Comparison of ENCODE assay signal across 17 mouse cellular contexts in genomic region chr6:85353706-85354105, GRCm38 (mm10). TPM values are rescaled to one million over a fixed set of nuclear protein-coding genes. Genes with fewer than 3 reads are reported as not detected.
DNase-seq lines count a peak whose midpoint lies in the region; ATAC-seq and TF ChIP-seq lines count a peak whose summit lies in the region.
"Had no signal": no experiment of that assay in that cellular context is flagged by ENCODE, and none has a peak within 500 bp of the region (broad histone marks: within the 10 kb centered on the region; RNA-seq: fewer than 3 reads in every experiment).

No protein-coding gene starts in this region.

- intact Hi-C loops in heart, postnatal 10 days (cut with DNase I) = no loop called here

- no peak overlapping the region for H3K4me2 ChIP-seq in heart, postnatal 0 days (ENCODE audit: low read depth, low read length)
- no peak overlapping the region for H3K4me2 ChIP-seq in liver, embryonic 14.5 days (ENCODE audit: low read depth)
- no peak overlapping the region for H3K4me2 ChIP-seq in liver, embryonic 12.5 days
- H3K4me2 ChIP-seq: liver, embryonic 11.5 days; midbrain, embryonic 11.5 days had no signal

- no peaks in the 10 kb centered on the region for H3K27me3 ChIP-seq in heart, postnatal 0 days (ENCODE audit: control insufficient read depth, insufficient read depth, low read length)
- no peaks in the 10 kb centered on the region for H3K27me3 ChIP-seq in liver, embryonic 14.5 days (ENCODE audit: control insufficient read depth, insufficient read depth, low read length)
- peaks cover 4% of the 10 kb centered on the region; the same call in 1 of the 2 replicates for H3K27me3 ChIP-seq in liver, embryonic 12.5 days (replicated peaks)
- H3K27me3 ChIP-seq in E14TG2a.4 (ENCODE audit: insufficient read depth, low read length) = no peaks in the 10 kb centered on the region
- H3K27me3 ChIP-seq in MEL (ENCODE audit: control insufficient read depth in 1 of 2, insufficient read depth in 2 of 2, low read length in 2 of 2) = no peaks in the 10 kb centered on the region

- no peak for DNase-seq in heart, postnatal 0 days (ENCODE audit: low spot score)
- DNase-seq in heart, postnatal 10 days = no peak
- DNase-seq in liver, embryonic 14.5 days (ENCODE audit: low read depth in 3 of 3, low spot score in 3 of 3) = no peak
- DNase-seq in MEL (ENCODE audit: low read depth, low spot score) = peak; percentile 38
- DNase-seq in MN1 (ENCODE audit: low spot score) = no peak
- no peak for DNase-seq in thymus, postnatal 25 days
- DNase-seq: adrenal gland, postnatal 14 days; cerebellum, adult 8-10 months; gastrocnemius, postnatal 25 days; kidney, adult 11 months; thymus, adult 2 months had no signal

- no peak overlapping the region for H3K4me3 ChIP-seq in heart, postnatal 0 days (ENCODE audit: low read depth, low read length)
- H3K4me3 ChIP-seq in liver, embryonic 14.5 days (ENCODE audit: insufficient read depth in 1 of 2, low read depth in 2 of 2, low read length in 2 of 2) = no peak overlapping the region
- no peak overlapping the region for H3K4me3 ChIP-seq in liver, embryonic 12.5 days
- H3K4me3 ChIP-seq in E14TG2a.4 (replicated peaks; ENCODE audit: low read length) (no peak overlapping the region), MEL (ENCODE audit: control insufficient read depth in 1 of 2, insufficient read depth in 1 of 2, low read depth in 2 of 2, low read length in 2 of 2) (no peak overlapping the region)

- peaks cover 41% of the 10 kb centered on the region for H3K4me1 ChIP-seq in heart, postnatal 0 days (ENCODE audit: control insufficient read depth, insufficient read depth)
- H3K4me1 ChIP-seq in liver, embryonic 14.5 days (replicated peaks; ENCODE audit: control insufficient read depth in 2 of 2, insufficient read depth in 2 of 2, low read length in 1 of 2) = no peaks in the 10 kb centered on the region
- no peaks in the 10 kb centered on the region for H3K4me1 ChIP-seq in liver, embryonic 12.5 days
- H3K4me1 ChIP-seq in E14TG2a.4 (replicated peaks; ENCODE audit: low read depth, low read length) (peaks cover 11% of the 10 kb centered on the region), MEL (ENCODE audit: control insufficient read depth in 1 of 2, insufficient read depth in 2 of 2, low read length in 2 of 2) (peaks cover 10 to 36% of the 10 kb centered on the region in 2 experiments)

- H3K36me3 ChIP-seq in heart, postnatal 0 days (replicated peaks; ENCODE audit: control insufficient read depth, insufficient read depth, low read length) = no peaks in the 10 kb centered on the region
- H3K36me3 ChIP-seq in liver, embryonic 14.5 days (replicated peaks; ENCODE audit: control insufficient read depth, insufficient read depth, low read depth) = no peaks in the 10 kb centered on the region
- H3K36me3 ChIP-seq in liver, embryonic 12.5 days = no peaks in the 10 kb centered on the region
- H3K36me3 ChIP-seq in E14TG2a.4 (ENCODE audit: insufficient read depth, low read length) (no peaks in the 10 kb centered on the region), MEL (ENCODE audit: control insufficient read depth in 1 of 2, insufficient read depth in 2 of 2, low read length in 2 of 2) (peaks cover 0 to 21% of the 10 kb centered on the region in 2 experiments; a peak in 2 of 4 replicates)

- peak; percentile 46 for TF ChIP-seq RAD21 in MEL (IDR thresholded peaks at IDR 0.05; ENCODE audit: low read depth, low read length)

- H3K79me2 ChIP-seq in MEL (ENCODE audit: control insufficient read depth, insufficient read depth, low read length, poor library complexity) = no peaks in the 10 kb centered on the region

- no peak overlapping the region for H3K9ac ChIP-seq in heart, postnatal 0 days (replicated peaks; ENCODE audit: low read depth, low read length)
- H3K9ac ChIP-seq in liver, embryonic 14.5 days (replicated peaks) = no peak overlapping the region
- H3K9ac ChIP-seq in liver, embryonic 12.5 days = no peak overlapping the region
- H3K9ac ChIP-seq in MEL (ENCODE audit: control insufficient read depth, low read depth, low read length, poor library complexity, severe bottlenecking) = no peak overlapping the region

- 70% methylated on average over 3 of the region's 3 CpGs for WGBS in heart, postnatal 0 days
- 61% methylated on average over 3 of the region's 3 CpGs for WGBS in liver, embryonic 14.5 days (ENCODE audit: insufficient replicate concordance)
- 56% methylated on average over 3 of the region's 3 CpGs for WGBS in liver, embryonic 12.5 days (ENCODE audit: insufficient replicate concordance)

- no peak for TF ChIP-seq EP300 in heart, postnatal 0 days (IDR thresholded peaks at IDR 0.05; ENCODE audit: low read depth)
- TF ChIP-seq EP300 in liver, embryonic 14.5 days (IDR thresholded peaks at IDR 0.05; ENCODE audit: low read depth) = no peak
- no peak for TF ChIP-seq EP300 in MEL (IDR thresholded peaks at IDR 0.05; ENCODE audit: low read depth in 1 of 2, low read length in 2 of 2)

- 0 out of 2 replicates have a peak, but pooled peaks have one; percentile 17 for TF ChIP-seq CTCF in heart, postnatal 0 days (IDR thresholded peaks at IDR 0.05; ENCODE audit: low read depth)
- TF ChIP-seq CTCF in liver, embryonic 14.5 days (IDR thresholded peaks at IDR 0.05; ENCODE audit: low read depth) = peak; percentile 33; the same call in 1 of the 2 replicates
- TF ChIP-seq CTCF in E14TG2a.4 (conservative IDR thresholded peaks at IDR 0.05; ENCODE audit: low read length) (peak; percentile 49), MEL (IDR thresholded peaks at IDR 0.05 in 2 of 3, conservative IDR thresholded peaks at IDR 0.05 in 1 of 3; ENCODE audit: control insufficient read depth in 1 of 3, insufficient read depth in 1 of 3, low read depth in 2 of 3, low read length in 3 of 3, poor library complexity in 1 of 3, severe bottlenecking in 1 of 3) (peak; percentile 31 to 58 (median 35); a peak in 4 of 6 replicates)

- no peaks in the 10 kb centered on the region for H3K9me3 ChIP-seq in heart, postnatal 0 days (replicated peaks; ENCODE audit: control insufficient read depth, low read length)
- no peaks in the 10 kb centered on the region for H3K9me3 ChIP-seq in liver, embryonic 14.5 days (ENCODE audit: control insufficient read depth, low read length)
- no peaks in the 10 kb centered on the region for H3K9me3 ChIP-seq in liver, embryonic 12.5 days (replicated peaks)
- no peaks in the 10 kb centered on the region for H3K9me3 ChIP-seq in E14TG2a.4 (ENCODE audit: low read length)
- H3K9me3 ChIP-seq in MEL (replicated peaks; ENCODE audit: insufficient read depth, low read length) = no peaks in the 10 kb centered on the region

- ATAC-seq in heart, postnatal 0 days (ENCODE audit: insufficient read depth, low read depth) = no peak
- no peak for ATAC-seq in liver, embryonic 14.5 days (ENCODE audit: insufficient read depth)
- no peak for ATAC-seq in liver, embryonic 12.5 days
- ATAC-seq: forebrain, embryonic 14.5 days; hindbrain, embryonic 16.5 days had no signal

- no peak for TF ChIP-seq POLR2A in MEL (IDR thresholded peaks at IDR 0.05; ENCODE audit: control insufficient read depth in 1 of 2, insufficient read depth in 1 of 2, low read depth in 1 of 2, low read length in 2 of 2, poor library complexity in 1 of 2)

- H3K27ac ChIP-seq in heart, postnatal 0 days (ENCODE audit: low read depth) = no peak overlapping the region
- no peak overlapping the region for H3K27ac ChIP-seq in liver, embryonic 14.5 days
- no peak overlapping the region for H3K27ac ChIP-seq in liver, embryonic 12.5 days
- H3K27ac ChIP-seq in MEL (ENCODE audit: control insufficient read depth, low read depth, low read length) = no peak overlapping the region

TF ChIP-seq in MEL, 35 proteins besides CTCF, POLR2A, EP300 and RAD21:
- TF ChIP-seq SMC3 (IDR thresholded peaks at IDR 0.05; ENCODE audit: low read depth, low read length) (peak; percentile 50), TBP (IDR thresholded peaks at IDR 0.05; ENCODE audit: low read depth, low read length) (no peak)
TF ChIP-seq in MEL: peak in this region for 1.

RNA-seq across cellular contexts. Expression of gene Sfxn5, which starts 20.5 kb away (rescaled TPM):
- total RNA-seq in heart, postnatal 0 days (2014; rRNA removed; ENCODE audit: low replicate concordance) = 4.8 and 9.5 TPM in 2 replicates
- polyA plus RNA-seq in heart, postnatal 0 days (2015; fragmentation: Nextera tagmentation; extraction: Ambion mirVana) = 2.2 and 2.7 TPM in 2 replicates
- total RNA-seq in heart, postnatal 10 days (2021) = 1 to 10 TPM; 3.1 to 6.0 TPM
- 0.69 and 0.77 TPM in 2 replicates for polyA plus RNA-seq in liver, embryonic 14.5 days (2012; rRNA removed)
- 0.49 and 1.2 TPM in 2 replicates for polyA plus RNA-seq in liver, embryonic 14.5 days (2014; fragmentation: Nextera tagmentation; extraction: Ambion mirVana)
- 2.6 and 3.1 TPM in 2 replicates for polyA plus RNA-seq in liver, embryonic 12.5 days (2016; fragmentation: Nextera tagmentation; extraction: Ambion mirVana)
- 1.8 and 2.0 TPM in 2 replicates for total RNA-seq in MEL (2012; rRNA removed)
- 1 to 10 TPM in 1 of 2 experiments, not detected in 1; 3.0 TPM for polyA plus RNA-seq in MEL (2012; ENCODE audit: insufficient read depth in 1 of 2, insufficient read length in 2 of 2, low read depth in 1 of 2, low replicate concordance in 2 of 2, missing spikeins in 1 of 2)

RNA-seq across cellular contexts. Expression of gene Rab11fip5, which starts 20.7 kb away (rescaled TPM):
- 86.7 and 91.3 TPM in 2 replicates for total RNA-seq in heart, postnatal 0 days (2014; rRNA removed; ENCODE audit: low replicate concordance)
- polyA plus RNA-seq in heart, postnatal 0 days (2015; fragmentation: Nextera tagmentation; extraction: Ambion mirVana) = 35.3 and 38.2 TPM in 2 replicates
- total RNA-seq in heart, postnatal 10 days (2021) = 10 to 100 TPM; 65.4 to 73.1 TPM
- polyA plus RNA-seq in liver, embryonic 14.5 days (2012; rRNA removed) = 0.29 and 0.40 TPM in 2 replicates
- polyA plus RNA-seq in liver, embryonic 14.5 days (2014; fragmentation: Nextera tagmentation; extraction: Ambion mirVana) = 0.33 and 0.61 TPM in 2 replicates
- 0.68 and 0.79 TPM in 2 replicates for polyA plus RNA-seq in liver, embryonic 12.5 days (2016; fragmentation: Nextera tagmentation; extraction: Ambion mirVana)
- 3.1 and 3.3 TPM in 2 replicates for total RNA-seq in MEL (2012; rRNA removed)
- 1 to 10 TPM in 1 of 2 experiments, not detected in 1; 8.5 TPM for polyA plus RNA-seq in MEL (2012; ENCODE audit: insufficient read depth in 1 of 2, insufficient read length in 2 of 2, low read depth in 1 of 2, low replicate concordance in 2 of 2, missing spikeins in 1 of 2)
